Mouse (Mus musculus) gastrocnemius, postnatal 36 days (tissue): ENCODE results near the gene Unc13b. TPM values are rescaled to one million over a fixed set of nuclear protein-coding genes. Genes with fewer than 3 reads are reported as not detected.
A peak's percentile ranks its signal among the peaks of the same experiment; 100 is the strongest.

Source experiments
- DNase-seq, 2 experiments: peaks; one replicate each; pipeline ENCODE4 v3.0.0; 2022
- intact Hi-C: fragments of 180-260 bp; cut with DNase I; formaldehyde crosslinking; loops from one replicate; pipeline ENCODE4 v1.15.1; 2025
- total RNA-seq, 2 experiments: library from RNA; stranded (reverse); gene quantifications; 2 replicates each; pipeline ENCODE4 v1.2.3; 2021

Gene Unc13b
- total RNA-seq, 2 experiments from 2014 or later, result 2.3 to 2.8 TPM

DNA sequence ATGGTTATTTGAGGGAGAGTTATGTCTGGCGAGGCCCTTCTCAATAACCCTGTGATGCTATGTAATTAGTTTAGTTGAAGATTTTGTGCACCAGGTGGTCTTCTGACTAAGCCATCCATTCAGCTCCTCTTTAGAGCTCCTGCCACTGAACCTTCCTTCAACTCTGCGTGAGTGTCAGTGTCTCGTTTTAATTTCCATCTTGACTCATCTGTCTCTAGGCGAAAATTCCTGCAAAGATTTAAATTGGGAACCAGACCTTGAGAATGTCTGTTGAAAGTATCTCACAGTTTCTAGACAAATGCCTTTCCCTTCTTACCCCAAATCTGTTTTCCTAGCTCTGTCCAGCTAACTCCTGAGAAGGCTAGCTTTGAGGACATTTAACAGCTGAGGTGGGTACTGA lies 146.8 kb downstream of the Unc13b start:
- intact Hi-C loops, result no loop called here

DNA sequence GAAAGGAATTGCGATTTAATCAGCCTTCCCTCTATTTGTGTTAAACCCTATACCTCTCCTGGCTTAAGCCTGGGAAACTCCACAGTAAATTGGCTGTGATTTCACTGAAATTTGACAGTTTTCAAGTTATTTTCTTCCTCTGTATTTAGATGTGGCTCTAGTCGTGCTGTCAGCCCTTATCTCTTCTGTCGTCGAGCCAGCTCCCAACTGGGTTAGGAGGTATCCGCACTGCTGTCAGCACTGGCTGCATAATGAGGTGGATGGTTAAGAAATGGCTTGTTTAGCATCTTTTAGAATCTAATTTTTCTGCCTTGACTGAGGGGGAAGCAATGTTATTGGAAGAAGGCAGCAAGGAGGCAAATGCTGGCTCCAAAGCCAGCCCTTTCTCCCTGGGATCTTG lies 148.2 kb downstream of the Unc13b start:
- DNase-seq, result no peak
- intact Hi-C loops, result no loop called here

More for the DNA sequence above, 146.8 kb downstream of the Unc13b start:
- no peak for DNase-seq

DNA sequence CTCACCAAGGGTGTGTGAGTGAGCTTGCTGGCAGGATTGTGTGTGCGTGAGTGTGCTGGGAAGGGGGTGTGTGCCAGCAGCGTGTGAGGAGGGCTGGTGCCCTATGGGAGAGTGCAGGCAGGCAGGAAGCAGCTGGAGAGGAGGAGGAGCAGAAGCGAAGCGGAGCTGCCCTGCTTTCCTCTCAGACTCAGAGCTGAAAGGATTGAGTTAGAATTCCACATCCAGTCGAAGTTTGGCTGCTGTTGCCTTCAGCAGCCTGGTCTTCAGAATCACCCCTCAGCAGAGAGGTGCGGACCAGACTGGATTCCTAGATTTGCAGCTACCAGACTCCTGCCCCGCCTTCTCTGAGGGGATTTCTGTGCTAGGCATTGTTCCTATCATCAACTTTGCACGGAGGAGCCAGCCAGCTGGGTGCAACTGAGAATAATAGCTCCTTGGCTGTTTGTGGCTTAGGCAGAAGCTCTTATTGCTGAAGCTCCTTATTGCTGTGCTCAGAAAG lies 150.4 kb downstream of the Unc13b start:
- intact Hi-C loops, result no loop called here
- no peak for DNase-seq

GRCm38 (mm10) chr4:43209673-43210072 lies 150.9 kb downstream of the Unc13b start:
- intact Hi-C loops, result no loop called here
- DNase-seq, result no peak

DNA sequence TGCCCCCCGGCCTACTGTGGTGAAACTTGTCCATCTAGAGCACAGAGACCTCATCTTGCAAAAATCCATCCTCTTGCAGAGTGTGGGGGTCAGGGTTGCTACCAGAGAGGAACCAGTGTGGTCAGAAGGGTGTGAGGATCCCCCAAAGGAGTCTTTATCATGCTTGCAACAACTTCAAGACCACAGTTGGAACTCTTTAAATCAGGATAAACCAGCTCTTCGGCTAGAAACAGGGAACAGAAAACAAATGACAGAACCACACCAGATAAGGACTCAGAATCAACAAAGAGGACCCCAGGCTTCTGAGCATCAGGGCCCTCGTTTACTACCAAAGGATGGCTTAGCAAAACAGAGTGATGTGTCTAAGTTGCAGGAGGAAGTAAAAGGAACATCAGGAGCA lies 157.7 kb downstream of the Unc13b start:
- intact Hi-C loops, result no loop called here
- no peak for DNase-seq

DNA sequence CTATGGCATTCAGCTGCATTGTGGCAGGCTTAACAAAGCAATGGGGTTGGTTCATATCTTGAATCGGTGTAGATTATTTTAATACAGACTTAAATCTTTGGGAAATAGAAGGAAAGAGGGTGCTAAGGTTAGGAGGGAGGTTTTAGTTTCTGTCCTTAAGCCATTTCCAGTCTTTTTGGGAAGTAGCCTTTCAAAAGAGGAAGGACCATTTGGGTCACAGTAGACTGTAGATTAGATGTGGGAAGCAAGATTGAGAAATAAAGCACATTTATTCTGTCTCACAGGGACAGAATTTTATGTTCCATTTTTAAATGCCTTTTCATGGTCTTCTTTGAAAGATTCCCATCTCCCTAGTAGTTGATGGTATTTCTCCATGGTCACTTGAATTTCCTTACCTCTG lies 159.2 kb downstream of the Unc13b start:
- intact Hi-C loops, result no loop called here
- no peak for DNase-seq

- intact Hi-C loops, result no loop called here
- DNase-seq, result no peak
Measured at GRCm38 (mm10) chr4:43231821-43232220, 173.1 kb downstream of the Unc13b start.

DNA sequence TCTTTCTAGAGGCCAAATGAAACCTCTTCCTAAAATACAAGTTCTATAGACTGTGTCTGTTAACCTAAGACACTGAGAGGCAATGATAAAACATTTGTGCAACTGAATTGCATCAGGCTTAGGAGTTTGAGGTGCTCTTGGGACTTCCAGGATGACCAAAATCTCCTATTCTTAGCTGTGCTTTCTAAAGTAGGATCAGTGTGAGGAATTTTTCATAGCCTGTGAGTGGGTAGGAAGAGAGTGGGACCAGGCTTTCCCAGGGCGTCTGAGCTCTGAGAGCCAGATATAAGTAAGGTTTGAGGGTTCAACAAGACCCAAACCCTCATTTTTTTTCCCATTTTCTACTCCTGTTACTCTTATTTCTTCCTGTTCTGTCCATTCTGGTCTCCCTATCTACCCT lies 174.2 kb downstream of the Unc13b start:
- DNase-seq, result no peak
- intact Hi-C loops, result no loop called here

DNA sequence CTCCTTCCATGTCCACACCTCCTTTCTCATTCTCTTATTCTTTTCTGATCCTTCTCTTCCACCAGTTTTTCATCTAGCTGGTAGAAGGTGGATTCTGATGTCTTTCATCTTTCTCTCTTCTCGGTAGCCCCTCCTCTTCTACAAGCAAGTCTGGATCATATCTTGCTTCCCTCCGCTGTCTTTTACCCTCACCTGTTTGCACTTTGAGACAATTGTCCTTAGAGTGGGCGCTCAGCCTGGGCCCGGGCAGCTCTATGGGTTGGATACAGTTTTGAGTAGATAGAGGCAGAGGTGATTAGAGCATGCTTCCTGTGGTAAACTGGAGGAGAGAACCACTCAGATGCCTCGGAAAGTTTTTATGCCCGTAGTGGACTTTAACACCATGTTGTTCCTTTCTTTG lies 174.7 kb downstream of the Unc13b start:
- no peak for DNase-seq
- intact Hi-C loops, result no loop called here

DNA sequence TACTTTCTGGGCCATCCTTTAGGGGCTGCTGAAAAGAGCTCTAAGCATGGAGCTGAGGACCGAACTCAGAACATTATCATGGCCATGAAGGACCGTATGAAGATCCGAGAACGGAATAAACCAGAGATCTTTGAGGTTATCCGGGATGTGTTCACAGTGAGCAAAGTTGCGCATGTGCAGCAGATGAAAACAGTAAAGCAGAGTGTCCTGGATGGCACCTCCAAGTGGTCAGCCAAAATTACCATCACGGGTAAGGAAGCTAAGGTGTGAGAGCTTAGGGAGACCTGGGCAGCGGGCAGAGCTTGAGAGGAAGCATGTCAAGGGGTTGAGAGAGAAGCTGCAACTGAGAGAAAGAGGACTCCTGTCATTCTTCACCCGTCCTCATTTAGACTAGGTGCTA lies 178.1 kb downstream of the Unc13b start:
- intact Hi-C loops, result no loop called here
- DNase-seq, result no peak

DNA sequence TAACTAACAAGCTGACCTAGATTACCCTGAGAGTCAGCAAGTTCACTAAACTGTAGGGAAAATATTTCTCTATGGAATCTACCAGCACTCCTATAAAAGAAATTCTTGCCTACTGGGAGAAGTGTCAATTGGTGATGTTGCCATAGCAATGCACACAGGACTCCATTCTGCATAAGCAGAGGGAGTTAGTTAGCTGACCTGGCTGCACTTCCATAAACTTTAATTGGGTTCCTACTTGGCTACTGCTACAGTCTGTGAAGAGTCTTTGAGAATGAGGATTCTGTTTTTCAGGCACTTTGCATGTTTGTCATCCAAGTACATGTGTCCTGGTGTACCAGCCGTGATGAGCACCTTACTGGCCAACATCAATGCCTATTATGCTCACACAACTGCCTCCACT lies 182.0 kb downstream of the Unc13b start:
- intact Hi-C loops, result no loop called here
- DNase-seq, result no peak

DNA sequence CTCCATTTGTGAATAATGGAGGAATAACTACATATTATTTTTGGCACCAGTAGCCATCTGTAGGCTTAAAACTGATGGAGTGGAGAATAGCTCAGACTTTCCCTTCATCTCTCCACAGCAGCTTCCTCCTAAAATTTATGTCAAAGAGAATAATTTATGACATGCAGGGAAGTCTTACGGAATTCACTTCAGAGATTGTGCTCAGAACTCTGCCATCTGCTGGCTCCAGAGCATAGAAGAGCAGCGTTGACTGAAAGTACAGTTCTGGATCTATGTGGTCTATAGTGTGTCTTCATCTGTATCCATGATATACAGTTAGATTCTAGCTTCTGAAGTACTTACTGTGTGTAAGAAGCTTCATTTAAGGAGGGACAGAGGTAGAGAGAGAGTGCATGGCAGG lies 185.3 kb downstream of the Unc13b start:
- no peak for DNase-seq
- intact Hi-C loops, result no loop called here

- no peak for DNase-seq
- intact Hi-C loops, result no loop called here
Measured at GRCm38 (mm10) chr4:43245776-43246175, 187.0 kb downstream of the Unc13b start.

GRCm38 (mm10) chr4:43248026-43248425 lies 189.3 kb downstream of the Unc13b start:
- intact Hi-C loops, result no loop called here
- no peak for DNase-seq

DNA sequence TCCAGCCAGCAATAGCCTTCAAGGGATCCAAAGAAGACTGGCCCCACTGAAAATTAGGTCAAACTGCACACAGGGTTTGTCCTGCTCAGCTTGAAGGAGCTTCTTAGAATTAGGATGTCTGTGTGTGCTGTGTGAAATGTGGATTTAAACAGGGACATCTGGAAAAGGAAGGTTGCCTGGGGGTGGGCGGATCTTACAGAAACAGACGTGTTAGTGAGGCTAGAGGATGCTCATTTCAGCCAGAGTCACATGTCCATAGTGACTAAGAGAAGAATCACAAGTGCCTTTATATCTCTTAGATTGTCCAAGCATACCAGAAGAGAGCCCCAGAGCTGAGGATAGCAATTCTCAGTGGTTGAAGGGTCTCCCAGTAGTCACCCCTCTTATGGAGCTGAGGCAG lies 190.2 kb downstream of the Unc13b start:
- intact Hi-C loops, result no loop called here
- no peak for DNase-seq

DNA sequence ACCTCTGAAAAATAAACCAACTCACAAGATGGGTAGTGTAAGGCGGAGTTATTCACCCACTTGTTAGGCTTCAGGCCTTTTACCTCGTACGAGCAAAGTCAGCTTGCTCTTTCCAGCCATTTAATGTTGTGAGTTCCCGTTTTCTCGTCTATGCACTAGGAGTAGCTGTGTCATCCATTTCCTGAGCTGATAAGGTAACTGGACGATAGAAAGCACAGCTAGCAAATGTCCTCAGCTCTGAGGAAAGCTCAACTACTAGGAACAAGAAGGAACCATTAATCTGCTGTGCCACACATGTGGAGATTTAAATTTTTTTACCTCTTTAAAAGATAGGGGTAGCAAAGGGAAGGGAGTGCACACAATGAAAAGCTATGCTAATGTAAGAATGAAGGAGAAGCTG lies 192.5 kb downstream of the Unc13b start:
- intact Hi-C loops, result no loop called here
- no peak for DNase-seq

GRCm38 (mm10) chr4:43257040-43257439 lies 198.3 kb downstream of the Unc13b start:
- intact Hi-C loops, result no loop called here

GRCm38 (mm10) chr4:43258556-43258955 lies 199.8 kb downstream of the Unc13b start:
- intact Hi-C loops, result no loop called here
- DNase-seq, result no peak

More at GRCm38 (mm10) chr4:43257040-43257439, 198.3 kb downstream of the Unc13b start:
- no peak for DNase-seq

GRCm38 (mm10) chr4:43259435-43259834 lies 200.7 kb downstream of the Unc13b start:
- intact Hi-C loops, result no loop called here
- no peak for DNase-seq

- DNase-seq, result no peak
- intact Hi-C loops, result no loop called here
Measured at GRCm38 (mm10) chr4:43260096-43260495, 201.3 kb downstream of the Unc13b start.

- intact Hi-C loops, result no loop called here
- DNase-seq, result no peak
Measured at GRCm38 (mm10) chr4:43262821-43263220, 204.1 kb downstream of the Unc13b start.

- intact Hi-C loops, result no loop called here
- DNase-seq, result no peak
Measured at GRCm38 (mm10) chr4:43266146-43266545, 207.4 kb downstream of the Unc13b start.

DNA sequence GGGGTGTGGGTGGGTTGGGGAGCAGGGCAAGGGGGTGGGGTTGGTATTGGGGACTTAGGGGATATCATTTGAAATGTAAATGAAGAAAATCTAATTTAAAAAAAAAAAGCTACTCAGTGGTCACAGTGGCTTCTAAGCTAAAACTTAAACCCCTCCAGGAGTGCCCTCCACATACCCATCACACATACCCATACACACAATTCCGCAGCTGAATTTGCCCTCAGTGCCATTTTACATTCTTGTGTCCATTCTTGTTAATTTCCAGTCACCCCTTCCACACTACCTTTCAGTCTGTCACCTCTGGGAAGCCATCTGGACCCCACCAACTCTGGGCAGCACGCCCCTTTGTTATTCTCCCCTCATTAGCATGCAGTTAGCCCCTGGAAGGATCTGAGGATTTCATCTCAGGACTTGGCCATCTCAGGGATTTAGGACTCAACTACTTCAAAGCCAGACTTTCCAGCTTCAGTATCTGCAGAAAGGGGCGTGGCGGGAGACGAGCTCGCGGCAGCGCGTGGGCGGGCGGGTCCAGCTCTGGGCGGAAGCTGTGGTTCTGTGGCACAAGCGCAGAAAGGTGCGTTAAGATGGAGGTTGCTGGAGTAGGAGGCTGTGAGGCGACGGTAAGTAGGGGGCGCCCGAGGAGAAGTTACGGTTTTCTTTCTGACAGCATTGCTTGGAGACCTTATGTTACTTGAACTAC lies 208.0 kb downstream of the Unc13b start, which contains the start of gene Atp8b5:
Gene Atp8b5, plus strand, starts transcription at position 537 of the 700 bp plus-strand sequence.
- peak; percentile 65 to 73 for DNase-seq
- intact Hi-C loops, result loop anchor here (1.0 kb wide), 1 partner anchor 153 kb away; no protein-coding TSS in a partner anchor
